Mouse (Mus musculus) hindbrain, postnatal 0 days (tissue): ENCODE results near the gene Macrod2. TPM values are rescaled to one million over a fixed set of nuclear protein-coding genes. Genes with fewer than 3 reads are reported as not detected.

ENCODE experiments used
- ATAC-seq: fragments of 200-750 bp; cut with Nextera tagmentation; 2 replicates; pipeline ENCODE4 v1.8.0; 2017; ENCODE audit warnings: mild to moderate bottlenecking, moderate TSS enrichment, moderate library complexity
- DNase-seq: peaks from one replicate; pipeline ENCODE4 v3.0.0-alpha.2; 2015; ENCODE audit warnings: low spot score
- H3K27ac ChIP-seq: fragments of 300-500 bp; sonication (generic); 2 replicates; pipeline ENCODE4 v1.5.1; 2014; ENCODE audit warnings: mild to moderate bottlenecking
- H3K27me3 ChIP-seq: fragments of 300-500 bp; sonication (generic); 2 replicates; pipeline ENCODE4 v1.6.1; 2014; ENCODE audit warnings: low read length, mixed read lengths; ENCODE audit not compliant: insufficient read depth
- H3K36me3 ChIP-seq: fragments of 300-500 bp; sonication (generic); 2 replicates; pipeline ENCODE4 v1.6.1; 2014; ENCODE audit warnings: low read length, mixed read lengths; ENCODE audit not compliant: insufficient read depth
- H3K4me1 ChIP-seq: fragments of 300-500 bp; sonication (generic); 2 replicates; pipeline ENCODE4 v1.6.1; 2014; ENCODE audit warnings: antibody characterized with exemption, low read length, mixed read lengths; ENCODE audit not compliant: insufficient read depth
- H3K4me2 ChIP-seq: fragments of 300-500 bp; sonication (generic); 2 replicates; pipeline ENCODE4 v1.6.1; 2014; ENCODE audit warnings: low read depth, mild to moderate bottlenecking, low read length, moderate library complexity, mixed read lengths
- H3K4me3 ChIP-seq: fragments of 300-500 bp; sonication (generic); 2 replicates; pipeline ENCODE4 v1.5.1; 2014; ENCODE audit warnings: low read length
- H3K9ac ChIP-seq: fragments of 300-500 bp; sonication (generic); replicated peaks from 2 replicates; pipeline ENCODE4 v1.6.1; 2014; ENCODE audit warnings: mild to moderate bottlenecking, low read length, moderate library complexity, mixed read lengths
- H3K9me3 ChIP-seq: fragments of 300-500 bp; sonication (generic); 2 replicates; pipeline ENCODE4 v1.6.1; 2016; ENCODE audit warnings: low read length, mixed read lengths
- CTCF ChIP-seq: IDR thresholded peaks from 2 replicates; pipeline ENCODE4 v1.5.1; 2016; ENCODE audit warnings: antibody characterized with exemption, control low read depth, low read depth
- WGBS: fragments of 180-500 bp; shearing (Covaris S2); extraction: QIAGEN DNeasy Blood & Tissue Kit; methylation state at CpG from one replicate; pipeline ENCODE4 v1.1.7; 2014; 5-methylcytosine and 5-hydroxymethylcytosine counted together
- polyA plus RNA-seq: library from polyadenylated mRNA; unstranded; fragments of >200 nt; fragmentation: Nextera tagmentation; extraction: Ambion mirVana; gene quantifications from 2 replicates; pipeline ENCODE4 v1.2.1, GENCODE M21; 2015
- total RNA-seq: library from RNA; depleted of rRNA; stranded (reverse); fragments of >200 nt; gene quantifications from 2 replicates; pipeline ENCODE4 v1.2.3, GENCODE M21; 2014

The Macrod2 gene
- total and polyA plus RNA-seq, 2 experiments from 2014 or later = 18.3 to 60.0 TPM

GRCm38 (mm10) chr2:141327296-141327695 lies 932.2 kb downstream of the Macrod2 start:
- TF ChIP-seq CTCF = no peak
- H3K27me3 ChIP-seq = no peaks in the 10 kb centered on the region
- DNase-seq (no peak), ATAC-seq (no peak)
- H3K27ac ChIP-seq = no peak overlapping the region
- H3K9me3 ChIP-seq = no peaks in the 10 kb centered on the region
- H3K4me2 ChIP-seq = no peak overlapping the region
- H3K4me1 ChIP-seq = no peaks in the 10 kb centered on the region
- no peaks in the 10 kb centered on the region for H3K36me3 ChIP-seq
- no peak overlapping the region for H3K4me3 ChIP-seq
- 68% methylated on average over 6 of the region's 6 CpGs for WGBS
- no peak overlapping the region for H3K9ac ChIP-seq

GRCm38 (mm10) chr2:141337708-141338107 lies 942.6 kb downstream of the Macrod2 start:
- Histone ChIP-seq H3K4me1 (no peaks in the 10 kb centered on the region), H3K9ac (no peak overlapping the region), H3K36me3 (no peaks in the 10 kb centered on the region), H3K4me2 (no peak overlapping the region), H3K9me3 (no peaks in the 10 kb centered on the region), H3K27me3 (no peaks in the 10 kb centered on the region), H3K27ac (no peak overlapping the region), H3K4me3 (no peak overlapping the region)
- DNase-seq = no peak
- no peak for TF ChIP-seq CTCF
- 76% methylated on average over 3 of the region's 3 CpGs for WGBS
- no peak for ATAC-seq

DNA sequence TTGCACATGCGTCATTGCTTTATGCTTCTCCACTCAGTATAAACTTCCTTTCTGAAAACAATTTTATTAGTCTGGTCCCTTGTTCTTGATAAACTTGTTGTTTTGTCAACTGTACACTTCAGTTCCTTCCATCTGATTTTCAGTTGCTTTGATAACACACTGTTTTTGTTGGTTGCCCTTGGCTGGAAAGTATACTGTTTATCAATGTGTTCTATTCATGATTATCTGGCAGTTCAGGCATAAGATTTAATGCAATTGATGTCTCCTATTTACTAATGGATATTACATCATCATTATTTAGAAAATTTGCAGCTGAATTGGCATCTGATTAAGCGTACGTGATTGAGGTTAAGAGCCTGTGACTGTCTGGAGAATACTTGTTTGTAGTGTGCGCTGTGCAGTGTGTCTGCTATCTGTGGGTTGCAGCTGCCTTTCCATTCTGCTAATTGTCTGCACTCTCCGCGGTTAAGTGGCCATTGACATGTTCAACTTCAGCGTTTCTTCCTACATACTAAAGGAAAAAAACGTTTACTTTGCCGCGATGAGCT lies 949.0 kb downstream of the Macrod2 start:
- ATAC-seq = no peak
- 63% methylated on average over 10 of the region's 10 CpGs for WGBS

DNA sequence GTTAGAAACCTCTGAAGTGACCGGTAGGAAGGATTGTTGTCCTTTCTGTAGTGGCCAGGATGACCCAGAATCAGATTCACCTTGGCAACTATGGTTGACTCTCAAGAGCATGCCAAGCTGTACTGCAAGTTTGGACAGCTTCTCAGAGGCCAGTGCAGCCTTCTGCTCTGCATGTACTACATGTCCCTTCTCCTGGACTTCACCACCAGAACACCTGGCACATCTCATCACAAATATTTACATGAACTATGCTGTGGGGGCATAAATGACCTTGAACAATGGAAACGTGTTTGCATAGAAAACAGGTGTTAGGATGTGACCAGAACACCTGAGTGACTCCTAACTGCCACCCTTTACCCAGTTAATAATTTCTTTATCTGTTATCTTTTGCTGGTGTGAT lies 957.5 kb downstream of the Macrod2 start:
- H3K4me3 ChIP-seq = no peak overlapping the region
- no peak overlapping the region for H3K9ac ChIP-seq
- H3K36me3 ChIP-seq = no peaks in the 10 kb centered on the region
- no peak for TF ChIP-seq CTCF
- 79% methylated on average over 2 of the region's 2 CpGs for WGBS
- DNase-seq (no peak), ATAC-seq (no peak)
- no peak overlapping the region for H3K4me2 ChIP-seq
- H3K4me1 ChIP-seq = no peaks in the 10 kb centered on the region
- no peak overlapping the region for H3K27ac ChIP-seq
- no peaks in the 10 kb centered on the region for H3K27me3 ChIP-seq
- no peaks in the 10 kb centered on the region for H3K9me3 ChIP-seq

More for the DNA sequence above, 949.0 kb downstream of the Macrod2 start:
- Histone ChIP-seq H3K4me1 (no peaks in the 10 kb centered on the region), H3K9ac (no peak overlapping the region), H3K4me2 (no peak overlapping the region), H3K4me3 (no peak overlapping the region), H3K9me3 (no peaks in the 10 kb centered on the region), H3K36me3 (no peaks in the 10 kb centered on the region), H3K27ac (no peak overlapping the region), H3K27me3 (no peaks in the 10 kb centered on the region)
- DNase-seq = no peak
- TF ChIP-seq CTCF = no peak

DNA sequence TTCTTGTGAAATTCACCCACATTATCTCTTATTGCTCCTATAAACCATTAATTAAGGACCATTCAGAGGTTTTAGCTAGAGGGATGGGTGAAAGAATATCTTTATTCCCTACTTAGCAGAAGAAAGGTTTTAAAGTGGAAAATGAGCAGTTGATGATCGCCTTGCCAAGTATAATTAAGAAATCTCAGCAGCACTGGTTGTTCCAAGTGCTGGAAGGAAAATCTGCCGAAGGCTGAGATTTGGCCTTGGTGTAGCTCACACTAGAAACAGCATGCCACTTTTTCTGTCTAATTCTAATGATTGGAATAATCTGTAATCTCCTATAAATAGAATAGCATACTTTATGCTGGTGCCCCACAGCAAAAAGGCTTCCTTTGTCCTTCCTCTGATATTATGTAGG lies 993.5 kb downstream of the Macrod2 start:
- Histone ChIP-seq H3K4me3 (no peak overlapping the region), H3K27ac (no peak overlapping the region), H3K27me3 (no peaks in the 10 kb centered on the region), H3K4me1 (no peaks in the 10 kb centered on the region), H3K9me3 (no peaks in the 10 kb centered on the region), H3K36me3 (no peaks in the 10 kb centered on the region), H3K4me2 (no peak overlapping the region), H3K9ac (no peak overlapping the region)
- WGBS = 63% methylated on average over 2 of the region's 2 CpGs
- ATAC-seq = no peak
- no peak for DNase-seq
- no peak for TF ChIP-seq CTCF

GRCm38 (mm10) chr2:141391229-141391628 lies 996.1 kb downstream of the Macrod2 start:
- no peak for DNase-seq
- WGBS = 84% methylated on average over 4 of the region's 4 CpGs
- no peak for TF ChIP-seq CTCF

DNA sequence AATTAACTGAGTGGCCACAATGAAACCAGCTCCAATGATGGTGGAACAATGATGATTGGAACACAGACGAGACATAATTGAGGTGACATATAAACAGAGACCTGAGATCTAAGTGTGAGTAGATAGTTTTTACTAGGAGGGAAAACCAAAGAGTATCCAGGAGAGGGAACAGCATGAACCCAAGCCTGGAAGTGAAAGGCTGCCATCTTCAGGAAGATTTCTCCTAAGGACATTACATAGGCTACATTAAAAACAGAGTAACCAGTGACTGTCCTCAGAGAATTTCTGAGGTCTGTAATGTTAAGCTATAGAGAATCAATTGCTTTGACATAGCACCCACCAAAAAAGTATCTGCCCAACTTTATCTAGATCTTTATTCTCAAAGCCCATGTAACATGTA lies 999.7 kb downstream of the Macrod2 start:
- Histone ChIP-seq H3K27ac (no peak overlapping the region), H3K9me3 (no peaks in the 10 kb centered on the region), H3K36me3 (no peaks in the 10 kb centered on the region), H3K4me1 (no peaks in the 10 kb centered on the region), H3K4me2 (no peak overlapping the region), H3K27me3 (no peaks in the 10 kb centered on the region), H3K9ac (no peak overlapping the region), H3K4me3 (no peak overlapping the region)
- WGBS = 75% methylated on average over 1 of the region's 1 CpGs
- ATAC-seq = no peak
- DNase-seq = no peak
- TF ChIP-seq CTCF = no peak

More at GRCm38 (mm10) chr2:141391229-141391628, 996.1 kb downstream of the Macrod2 start:
- no peak overlapping the region for H3K4me3 ChIP-seq
- H3K27me3 ChIP-seq = no peaks in the 10 kb centered on the region
- no peak overlapping the region for H3K4me2 ChIP-seq
- no peak for ATAC-seq
- H3K36me3 ChIP-seq = no peaks in the 10 kb centered on the region
- H3K9me3 ChIP-seq = no peaks in the 10 kb centered on the region
- no peak overlapping the region for H3K9ac ChIP-seq
- H3K4me1 ChIP-seq = no peaks in the 10 kb centered on the region
- H3K27ac ChIP-seq = no peak overlapping the region
